In the genomic region with DNA sequence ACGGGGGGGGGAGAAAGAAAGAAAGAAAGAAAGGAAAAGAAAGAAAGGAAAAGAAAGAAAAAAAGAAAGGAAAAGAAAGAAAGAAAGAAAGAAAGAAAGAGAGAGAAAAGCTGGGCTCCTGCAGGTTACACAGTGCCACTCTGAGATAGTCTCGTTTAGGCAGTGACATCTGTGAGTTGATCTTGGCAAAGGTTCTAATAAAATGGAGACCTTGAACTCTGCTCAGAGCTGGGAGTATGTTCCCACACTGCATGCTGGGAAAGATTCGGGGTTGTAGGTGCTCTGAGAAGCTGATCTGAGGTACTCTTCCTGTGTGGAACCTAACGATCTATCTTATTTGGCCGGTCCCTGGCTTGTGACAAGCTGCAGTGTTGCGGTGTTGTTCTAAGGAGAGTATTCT, we compare ENCODE assay signal across 25 mouse cellular contexts. TPM values are rescaled to one million over a fixed set of nuclear protein-coding genes. Genes with fewer than 3 reads are reported as not detected.
DNase-seq lines count a peak whose midpoint lies in the region; ATAC-seq and TF ChIP-seq lines count a peak whose summit lies in the region.
"Had no signal": no experiment of that assay in that cellular context is flagged by ENCODE, and none has a peak within 500 bp of the region (broad histone marks: within the 10 kb centered on the region; RNA-seq: fewer than 3 reads in every experiment).

No protein-coding gene starts in this region.

- no peak overlapping the region for H3K4me2 ChIP-seq in liver, postnatal 0 days (ENCODE audit: low read depth, low read length)
- H3K4me2 ChIP-seq in liver, embryonic 11.5 days: no peak overlapping the region
- H3K4me2 ChIP-seq: embryonic facial prominence, embryonic 12.5 days; forebrain, embryonic 13.5 days; forebrain, embryonic 15.5 days had no signal

- DNase-seq in adrenal gland, adult 2 months: peak; percentile 36
- no peak for DNase-seq in adrenal gland, postnatal 14 days
- DNase-seq in adrenal gland, postnatal 36 days: peak; percentile 20 to 33
- no peak for DNase-seq in adrenal gland, adult 8-10 months
- DNase-seq in liver, adult 2 months (ENCODE audit: extremely low read depth, low read depth, low spot score): peak; percentile 87
- no peak for DNase-seq in liver
- no peak for DNase-seq in liver, postnatal 0 days
- no peak for DNase-seq in liver, embryonic 11.5 days (ENCODE audit: low spot score)
- DNase-seq: adrenal gland, postnatal 25 days; B cell, adult 2 months; cerebellum, adult 11-12 months; cerebellum, adult 2 months; cerebellum, adult 9-10 months; cerebellum, postnatal 10 days; cerebellum, postnatal 25 days; forebrain, postnatal 0 days had no signal

- no peaks in the 10 kb centered on the region for H3K36me3 ChIP-seq in liver, adult 2 months (ENCODE audit: control insufficient read depth, insufficient read depth, low read length)
- no peaks in the 10 kb centered on the region for H3K36me3 ChIP-seq in liver, postnatal 0 days (replicated peaks; ENCODE audit: insufficient read depth, low read length)
- H3K36me3 ChIP-seq in liver, embryonic 11.5 days (ENCODE audit: control insufficient read depth, insufficient read depth, low read length): no peaks in the 10 kb centered on the region
- H3K36me3 ChIP-seq: embryonic facial prominence, embryonic 10.5 days; forebrain, embryonic 15.5 days; G1E had no signal

- H3K4me1 ChIP-seq in liver, adult 2 months (ENCODE audit: control insufficient read depth, insufficient read depth, low read length): peaks cover 7% of the 10 kb centered on the region
- 0 out of 2 replicates have a peak, but pooled peaks cover 2% of the 10 kb centered on the region for H3K4me1 ChIP-seq in liver, postnatal 0 days (ENCODE audit: insufficient read depth)
- H3K4me1 ChIP-seq in liver, embryonic 11.5 days (replicated peaks; ENCODE audit: control insufficient read depth, insufficient read depth, low read length): no peaks in the 10 kb centered on the region

- H3K9me3 ChIP-seq in liver, postnatal 0 days (ENCODE audit: low read length): no peaks in the 10 kb centered on the region
- H3K9me3 ChIP-seq in liver, embryonic 11.5 days (ENCODE audit: control insufficient read depth, low read length): no peaks in the 10 kb centered on the region
- H3K9me3 ChIP-seq: embryonic facial prominence, embryonic 10.5 days; embryonic facial prominence, embryonic 12.5 days; forebrain, embryonic 13.5 days; forebrain, embryonic 15.5 days had no signal

- TF ChIP-seq EP300 in liver, postnatal 0 days (IDR thresholded peaks at IDR 0.05; ENCODE audit: low read depth): no peak

- H3K27ac ChIP-seq in liver, adult 2 months (replicated peaks; ENCODE audit: insufficient read depth, low read depth, low read length): no peak overlapping the region
- no peak overlapping the region for H3K27ac ChIP-seq in liver, postnatal 0 days (ENCODE audit: low read depth)
- H3K27ac ChIP-seq in liver, embryonic 11.5 days (ENCODE audit: low read depth, low read length): no peak overlapping the region
- H3K27ac ChIP-seq: embryonic facial prominence, embryonic 10.5 days; embryonic facial prominence, embryonic 12.5 days; forebrain, embryonic 13.5 days; forebrain, embryonic 15.5 days had no signal

- WGBS in liver, adult 2 months: 29% methylated on average over 6 of the region's 6 CpGs
- WGBS in liver, postnatal 0 days (ENCODE audit: insufficient replicate concordance): 64% methylated on average over 6 of the region's 6 CpGs
- 71% methylated on average over 6 of the region's 6 CpGs for WGBS in liver, embryonic 11.5 days

- TF ChIP-seq POLR2A in liver, adult 2 months (IDR thresholded peaks at IDR 0.05; ENCODE audit: extremely low read depth, insufficient read depth, low read length): no peak

- no peak overlapping the region for H3K9ac ChIP-seq in liver, adult 2 months (ENCODE audit: low read depth, low read length)
- H3K9ac ChIP-seq in liver, postnatal 0 days (replicated peaks): no peak overlapping the region
- H3K9ac ChIP-seq in liver, embryonic 11.5 days (ENCODE audit: low read depth, low read length): no peak overlapping the region
- H3K9ac ChIP-seq: embryonic facial prominence, embryonic 12.5 days; forebrain, embryonic 13.5 days; forebrain, embryonic 15.5 days; forebrain, postnatal 0 days had no signal

- H3K4me3 ChIP-seq in liver, adult 2 months (ENCODE audit: insufficient read depth, low read depth, low read length): no peak overlapping the region
- no peak overlapping the region for H3K4me3 ChIP-seq in liver, postnatal 0 days (ENCODE audit: low read depth, low read length)
- no peak overlapping the region for H3K4me3 ChIP-seq in liver, embryonic 11.5 days (ENCODE audit: low read depth, low read length)
- H3K4me3 ChIP-seq: embryonic facial prominence, embryonic 10.5 days; embryonic facial prominence, embryonic 12.5 days; forebrain, embryonic 13.5 days; forebrain, embryonic 15.5 days had no signal

- H3K27me3 ChIP-seq in liver, adult 2 months (ENCODE audit: control insufficient read depth, insufficient read depth, low read length): no peaks in the 10 kb centered on the region
- peaks cover 10% of the 10 kb centered on the region for H3K27me3 ChIP-seq in liver, postnatal 0 days (ENCODE audit: insufficient read depth, low read length)
- peaks cover 6% of the 10 kb centered on the region; the same call in 1 of the 2 replicates for H3K27me3 ChIP-seq in liver, embryonic 11.5 days (replicated peaks; ENCODE audit: control insufficient read depth, insufficient read depth, low read length)
- H3K27me3 ChIP-seq: embryonic facial prominence, embryonic 12.5 days; forebrain, embryonic 15.5 days had no signal

- ATAC-seq in liver, postnatal 0 days: peak; percentile 84
- no peak for ATAC-seq in liver, embryonic 11.5 days (replicated peaks; ENCODE audit: low FRiP score)
- ATAC-seq: activated CD4-positive, CD25-positive, alpha-beta regulatory T cell, adult 4 months; CD4-positive, CD25-positive, alpha-beta regulatory T cell, adult 4 months; forebrain, embryonic 13.5 days; forebrain, postnatal 0 days; Patski had no signal

- no peak for TF ChIP-seq CTCF in liver, adult 2 months (IDR thresholded peaks at IDR 0.05; ENCODE audit: low read depth, low read length)
- no peak for TF ChIP-seq CTCF in liver, postnatal 0 days (IDR thresholded peaks at IDR 0.05; ENCODE audit: low read depth)

- no peaks in the 10 kb centered on the region for H3K79me2 ChIP-seq in liver, adult 2 months (ENCODE audit: control insufficient read depth, insufficient read depth, low read length)

RNA-seq across cellular contexts. Expression of gene Adamts17, which starts 7.0 kb away (rescaled TPM):
- total RNA-seq in adrenal gland, adult 2 months (2021): 1 to 10 TPM; 2.2 to 4.3 TPM
- polyA plus RNA-seq in adrenal gland, adult 2 months (2012; rRNA removed): 4.6 and 6.3 TPM in 2 replicates
- total RNA-seq in adrenal gland, postnatal 14 days (2021): 4.8 and 6.0 TPM in 2 replicates
- total RNA-seq in adrenal gland, postnatal 36 days (2021): 1 to 10 TPM; 2.5 to 4.1 TPM
- 10 to 100 TPM in 1 of 4 experiments, 1 to 10 TPM in 3; 3.0 to 12.0 (median 5.2) TPM for total RNA-seq in adrenal gland, adult 8-10 months (2022)
- total RNA-seq in liver, adult 2 months (2014; rRNA removed): 0.07 and 0.09 TPM in 2 replicates
- 0.11 and 0.17 TPM in 2 replicates for polyA plus RNA-seq in liver, adult 2 months (2012; rRNA removed)
- polyA plus RNA-seq in liver, postnatal 0 days (2015; fragmentation: Nextera tagmentation; extraction: Ambion mirVana): 0.02 and 0.05 TPM in 2 replicates
- 1.5 and 2.2 TPM in 2 replicates for polyA plus RNA-seq in liver, embryonic 11.5 days (2014; fragmentation: Nextera tagmentation; extraction: Ambion mirVana)
- total RNA-seq: CH12.LX had no signal
- polyA plus RNA-seq: G1E had no signal

Comparison
In these comparisons a context has a peak if more than half of its experiments do, and no peak if none do; other contexts are left out.
1. DNase-seq: peak in adrenal gland, adult 2 months (single experiment), adrenal gland, postnatal 36 days (2 of 2) and liver, adult 2 months (single experiment); none in adrenal gland, postnatal 14 days (single experiment), adrenal gland, adult 8-10 months (single experiment), liver (single experiment), liver, postnatal 0 days (single experiment) and liver, embryonic 11.5 days (single experiment).